Mouse (Mus musculus): ENCODE results near the gene Camk2b. TPM values are rescaled to one million over a fixed set of nuclear protein-coding genes. Genes with fewer than 3 reads are reported as not detected.
"Not testable (repeated sequence)": the region's sequence is repeated elsewhere in the genome, so short reads cannot be mapped to it uniquely, and the experiment has no call there.

Camk2b gene
- polyA plus RNA-seq, 1 experiment from 2014 or later = 0.59 TPM

- no peak for DNase-seq
- Histone ChIP-seq H3K27ac (ENCODE audit: low read depth) (no peak overlapping the region), H3K4me3 (ENCODE audit: low read depth, low read length) (no peak overlapping the region), H3K36me3 (ENCODE audit: insufficient read depth) (no peaks in the 10 kb centered on the region), H3K27me3 (ENCODE audit: insufficient read depth, low read length) (no peaks in the 10 kb centered on the region), H3K9ac (no peak overlapping the region), H3K9me3 (ENCODE audit: low read depth, low read length) (no peaks in the 10 kb centered on the region), H3K4me2 (no peak overlapping the region), H3K4me1 (ENCODE audit: insufficient read depth) (no peaks in the 10 kb centered on the region)
- 71% methylated on average over 6 of the region's 6 CpGs for WGBS
- no peak for TF ChIP-seq CTCF (IDR thresholded peaks at IDR 0.05; ENCODE audit: low read depth)
- ATAC-seq (ENCODE audit: insufficient read depth) = no peak
Observed at GRCm38 (mm10) chr11:6015011-6015431, 51.1 kb downstream of the Camk2b start.

- Histone ChIP-seq H3K9me3 (ENCODE audit: low read depth, low read length) (no peaks in the 10 kb centered on the region), H3K36me3 (ENCODE audit: insufficient read depth) (no peaks in the 10 kb centered on the region), H3K4me1 (ENCODE audit: insufficient read depth) (no peaks in the 10 kb centered on the region), H3K4me2 (no peak overlapping the region), H3K27me3 (ENCODE audit: insufficient read depth, low read length) (peaks cover 5% of the 10 kb centered on the region; the same call in 1 of the 2 replicates), H3K9ac (no peak overlapping the region), H3K4me3 (ENCODE audit: low read depth, low read length) (no peak overlapping the region), H3K27ac (ENCODE audit: low read depth) (no peak overlapping the region)
- WGBS = 67% methylated on average over 2 of the region's 2 CpGs
- ATAC-seq (ENCODE audit: insufficient read depth) (no peak), DNase-seq (peak; percentile 15)
- peak; percentile 26; the same call in 1 of the 2 replicates for TF ChIP-seq CTCF (IDR thresholded peaks at IDR 0.05; ENCODE audit: low read depth)
Observed at GRCm38 (mm10) chr11:6013359-6013758, 52.8 kb downstream of the Camk2b start.

DNA sequence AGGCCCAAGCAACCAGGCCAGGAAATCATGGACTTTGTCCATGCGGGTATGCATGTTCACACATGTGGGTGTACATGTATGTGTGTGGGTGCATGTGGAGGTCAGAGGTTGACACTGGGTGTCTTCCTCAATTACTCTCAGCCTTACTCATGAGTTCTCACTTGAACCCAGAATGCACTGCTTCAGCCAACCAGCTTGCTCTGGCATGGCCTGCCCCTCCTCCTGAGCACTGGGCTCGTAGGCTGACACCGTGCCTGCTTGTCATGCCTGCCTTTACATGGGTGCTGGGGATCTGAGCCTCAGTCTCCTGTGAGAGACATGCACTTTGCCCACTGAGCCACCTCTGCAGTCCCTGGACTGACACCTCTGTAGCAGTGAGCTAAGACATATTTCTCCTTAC lies 54.3 kb downstream of the Camk2b start:
- 94% methylated on average over 3 of the region's 3 CpGs for WGBS
- TF ChIP-seq CTCF (IDR thresholded peaks at IDR 0.05; ENCODE audit: low read depth) = no peak
- ATAC-seq (ENCODE audit: insufficient read depth) = no peak

GRCm38 (mm10) chr11:6010751-6011482 lies 55.2 kb downstream of the Camk2b start:
- H3K36me3 ChIP-seq (ENCODE audit: insufficient read depth); ATAC-seq (ENCODE audit: insufficient read depth); H3K27me3 ChIP-seq (ENCODE audit: insufficient read depth, low read length); H3K9ac ChIP-seq; DNase-seq; H3K4me1 ChIP-seq (ENCODE audit: insufficient read depth); H3K4me3 ChIP-seq (ENCODE audit: low read depth, low read length); H3K9me3 ChIP-seq (ENCODE audit: low read depth, low read length); H3K4me2 ChIP-seq; H3K27ac ChIP-seq (ENCODE audit: low read depth): not testable (repeated sequence)
- WGBS = 100% methylated on average over 3 of the region's 18 CpGs

More for the DNA sequence above, 54.3 kb downstream of the Camk2b start:
- DNase-seq = no peak
- H3K27me3 ChIP-seq (ENCODE audit: insufficient read depth, low read length) = peaks cover 5% of the 10 kb centered on the region; the same call in 1 of the 2 replicates
- H3K27ac ChIP-seq (ENCODE audit: low read depth) = no peak overlapping the region
- no peaks in the 10 kb centered on the region for H3K9me3 ChIP-seq (ENCODE audit: low read depth, low read length)
- H3K4me2 ChIP-seq = no peak overlapping the region
- no peaks in the 10 kb centered on the region for H3K36me3 ChIP-seq (ENCODE audit: insufficient read depth)
- H3K4me1 ChIP-seq (ENCODE audit: insufficient read depth) = no peaks in the 10 kb centered on the region
- no peak overlapping the region for H3K4me3 ChIP-seq (ENCODE audit: low read depth, low read length)
- H3K9ac ChIP-seq = no peak overlapping the region

DNA sequence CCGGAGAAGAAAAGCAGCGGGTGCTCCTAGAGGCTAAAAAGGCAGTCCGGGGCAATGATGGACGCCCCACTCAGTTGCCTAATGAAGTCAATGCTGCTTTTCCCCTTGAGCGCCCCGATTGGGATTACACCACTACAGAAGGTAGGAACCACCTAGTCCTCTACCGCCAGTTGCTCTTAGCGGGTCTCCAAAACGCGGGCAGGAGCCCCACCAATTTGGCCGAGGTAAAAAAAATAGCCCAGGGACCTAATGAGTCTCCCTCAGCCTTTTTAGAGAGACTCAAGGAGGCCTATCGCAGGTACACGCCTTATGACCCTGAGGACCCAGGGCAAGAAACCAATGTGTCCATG lies 58.4 kb downstream of the Camk2b start:
- not testable (repeated sequence) for H3K27me3 ChIP-seq (ENCODE audit: insufficient read depth, low read length); H3K9ac ChIP-seq; H3K9me3 ChIP-seq (ENCODE audit: low read depth, low read length); DNase-seq; H3K27ac ChIP-seq (ENCODE audit: low read depth); H3K4me1 ChIP-seq (ENCODE audit: insufficient read depth); ATAC-seq (ENCODE audit: insufficient read depth); H3K36me3 ChIP-seq (ENCODE audit: insufficient read depth)
- H3K4me2 ChIP-seq = peak overlapping the region; percentile 46; the same call in 1 of the 2 replicates
- peak overlapping the region; percentile 37; the same call in 1 of the 2 replicates for H3K4me3 ChIP-seq (ENCODE audit: low read depth, low read length)
- WGBS = 22% methylated on average over 10 of the region's 13 CpGs

DNA sequence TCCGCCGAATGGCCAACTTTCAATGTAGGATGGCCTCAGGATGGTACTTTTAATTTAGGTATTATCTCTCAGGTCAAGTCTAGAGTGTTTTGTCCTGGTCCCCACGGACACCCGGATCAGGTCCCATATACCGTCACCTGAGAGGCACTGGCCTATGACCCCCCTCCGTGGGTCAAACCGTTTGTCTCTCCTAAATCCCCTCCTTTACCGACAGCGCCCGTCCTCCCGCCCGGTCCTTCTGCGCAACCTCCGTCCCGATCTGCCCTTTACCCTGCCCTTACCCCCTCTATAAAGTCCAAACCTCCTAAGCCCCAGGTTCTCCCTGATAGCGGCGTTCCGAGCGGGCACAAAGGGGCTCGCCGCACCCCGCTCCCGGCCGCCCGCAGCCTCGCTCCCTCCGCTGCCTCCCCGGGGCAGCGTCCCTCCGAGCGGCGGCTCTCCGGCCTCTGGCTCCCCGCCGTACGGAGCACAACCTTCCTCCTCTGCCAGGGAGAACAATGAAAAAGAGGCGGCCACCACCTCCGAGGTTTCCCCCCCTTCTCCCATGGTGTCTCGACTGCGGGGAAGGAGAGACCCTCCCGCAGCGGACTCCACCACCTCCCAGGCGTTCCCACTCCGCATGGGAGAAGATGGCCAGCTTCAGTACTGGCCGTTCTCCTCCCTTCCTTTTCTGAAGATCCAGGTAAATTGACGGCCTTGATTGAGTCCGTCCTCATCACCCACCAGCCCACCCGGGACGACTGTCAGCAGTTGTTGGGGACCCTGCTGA lies 59.0 kb downstream of the Camk2b start:
- Histone ChIP-seq H3K4me2 (peak overlapping the region; percentile 60), H3K4me3 (ENCODE audit: low read depth, low read length) (peak overlapping the region; percentile 37)
- not testable (repeated sequence) for H3K4me1 ChIP-seq (ENCODE audit: insufficient read depth); H3K27me3 ChIP-seq (ENCODE audit: insufficient read depth, low read length); DNase-seq; H3K9me3 ChIP-seq (ENCODE audit: low read depth, low read length); H3K9ac ChIP-seq; H3K36me3 ChIP-seq (ENCODE audit: insufficient read depth); H3K27ac ChIP-seq (ENCODE audit: low read depth)
- WGBS = 3% methylated on average over 22 of the region's 49 CpGs
- ATAC-seq (ENCODE audit: insufficient read depth) = peak; percentile 73; the same call in 1 of the 2 replicates

GRCm38 (mm10) chr11:6006351-6007009 lies 59.7 kb downstream of the Camk2b start:
- H3K4me3 ChIP-seq (ENCODE audit: low read depth, low read length) = peak overlapping the region; percentile 37
- ATAC-seq (ENCODE audit: insufficient read depth); H3K9me3 ChIP-seq (ENCODE audit: low read depth, low read length); H3K4me1 ChIP-seq (ENCODE audit: insufficient read depth); DNase-seq; H3K27ac ChIP-seq (ENCODE audit: low read depth); H3K9ac ChIP-seq; H3K36me3 ChIP-seq (ENCODE audit: insufficient read depth); H3K27me3 ChIP-seq (ENCODE audit: insufficient read depth, low read length): not testable (repeated sequence)
- 2% methylated on average over 35 of the region's 44 CpGs for WGBS
- peak overlapping the region; percentile 60 for H3K4me2 ChIP-seq

GRCm38 (mm10) chr11:6005374-6006043 lies 60.7 kb downstream of the Camk2b start:
- not testable (repeated sequence) for H3K9ac ChIP-seq; H3K4me2 ChIP-seq; H3K4me1 ChIP-seq (ENCODE audit: insufficient read depth); H3K27me3 ChIP-seq (ENCODE audit: insufficient read depth, low read length); H3K4me3 ChIP-seq (ENCODE audit: low read depth, low read length); ATAC-seq (ENCODE audit: insufficient read depth); H3K9me3 ChIP-seq (ENCODE audit: low read depth, low read length); H3K27ac ChIP-seq (ENCODE audit: low read depth); H3K36me3 ChIP-seq (ENCODE audit: insufficient read depth)
- peak; percentile 8 for DNase-seq
- 12% methylated on average over 1 of the region's 4 CpGs for WGBS

Data from lung, embryonic 14.5 days (tissue).